Mouse (Mus musculus): ENCODE data around the gene March4.

GRCm38 (mm10) chr1:72492666-72493065, 44.1 kb downstream of the March4 start:
- TF ChIP-seq POLR2A (IDR thresholded peaks at IDR 0.05; ENCODE audit: extremely low read depth, insufficient read depth, low read length) (no peak), CTCF (IDR thresholded peaks at IDR 0.05; ENCODE audit: extremely low read depth, insufficient read depth, low read length) (no peak)

All from cortical plate, adult 2 months (tissue).